Mouse (Mus musculus): ENCODE measurements at regions not wholly inside any gene's neighbourhood (a gene's known extent, or its start where the extent isn't known, plus 50 kb on each side); places are given as distances from the start of the nearest gene placed in this dataset.

GRCm38 (mm10) chr7:128842561-128842960 lies 97.8 kb downstream of the Sec23ip start:
- no peak for TF ChIP-seq CTCF (IDR thresholded peaks at IDR 0.05; ENCODE audit: low read depth, low read length)
- TF ChIP-seq EP300 (IDR thresholded peaks at IDR 0.05; ENCODE audit: insufficient read depth, low read depth, low read length), result no peak
